Mouse (Mus musculus) lung, embryonic 16.5 days (tissue): ENCODE results near the gene Arrdc1. TPM values are rescaled to one million over a fixed set of nuclear protein-coding genes. Genes with fewer than 3 reads are reported as not detected.

ENCODE experiments used
- ATAC-seq: fragments of 200-750 bp; cut with Nextera tagmentation; 2 replicates; pipeline ENCODE4 v1.8.0; 2017; ENCODE audit warnings: low read depth, mild to moderate bottlenecking, moderate library complexity
- H3K27ac ChIP-seq: fragments of 300-500 bp; sonication (generic); 2 replicates; pipeline ENCODE4 v1.5.1; 2014; ENCODE audit warnings: mild to moderate bottlenecking, control low read depth, low read length
- H3K27me3 ChIP-seq: fragments of 300-500 bp; sonication (generic); 2 replicates; pipeline ENCODE4 v1.6.1; 2014; ENCODE audit warnings: low read depth, low read length, mixed read lengths; ENCODE audit not compliant: control insufficient read depth, insufficient read depth
- H3K36me3 ChIP-seq: fragments of 300-500 bp; sonication (generic); 2 replicates; pipeline ENCODE4 v1.6.1; 2014; ENCODE audit warnings: low read length; ENCODE audit not compliant: control insufficient read depth, insufficient read depth
- H3K4me1 ChIP-seq: fragments of 300-500 bp; sonication (generic); replicated peaks from 2 replicates; pipeline ENCODE4 v1.6.1; 2014; ENCODE audit warnings: low read length, mixed read lengths; ENCODE audit not compliant: control insufficient read depth, insufficient read depth
- H3K4me2 ChIP-seq: fragments of 300-500 bp; sonication (generic); 2 replicates; pipeline ENCODE4 v1.6.1; 2014; ENCODE audit warnings: low read depth, low read length, control low read depth
- H3K4me3 ChIP-seq: fragments of 300-500 bp; sonication (generic); 2 replicates; pipeline ENCODE4 v1.5.1; 2014; ENCODE audit warnings: mild to moderate bottlenecking, low read length, control low read depth
- H3K9ac ChIP-seq: fragments of 300-500 bp; sonication (generic); 2 replicates; pipeline ENCODE4 v1.6.1; 2014; ENCODE audit warnings: low read length, control low read depth
- H3K9me3 ChIP-seq: fragments of 300-500 bp; sonication (generic); 2 replicates; pipeline ENCODE4 v1.6.1; 2016; ENCODE audit warnings: low read length; ENCODE audit not compliant: control insufficient read depth
- WGBS: fragments of 180-500 bp; shearing (Covaris S2); extraction: QIAGEN DNeasy Blood & Tissue Kit; methylation state at CpG from one replicate; pipeline ENCODE4 v1.1.7; 2014; 5-methylcytosine and 5-hydroxymethylcytosine counted together
- polyA plus RNA-seq: library from polyadenylated mRNA; unstranded; fragments of >200 nt; fragmentation: Nextera tagmentation; extraction: Ambion mirVana; gene quantifications from 2 replicates; pipeline ENCODE4 v1.2.1, GENCODE M21; 2015

Arrdc1 gene
- polyA plus RNA-seq, 1 experiment from 2014 or later: 141 TPM

- peak; percentile 3; the same call in 1 of the 2 replicates for ATAC-seq
- 35% methylated on average over 7 of the region's 7 CpGs for WGBS
- peak overlapping the region; percentile 36 for H3K9ac ChIP-seq
- H3K36me3 ChIP-seq: no peaks in the 10 kb centered on the region; the same call in 1 of the 2 replicates
- H3K4me1 ChIP-seq: peaks cover 24% of the 10 kb centered on the region
- no peak overlapping the region for H3K4me3 ChIP-seq
- H3K9me3 ChIP-seq: no peaks in the 10 kb centered on the region
- H3K4me2 ChIP-seq: peak overlapping the region; percentile 49; the same call in 1 of the 2 replicates
- H3K27ac ChIP-seq: peak overlapping the region; percentile 94
- H3K27me3 ChIP-seq: no peaks in the 10 kb centered on the region
Observed at GRCm38 (mm10) chr2:24926965-24927358, 8.1 kb downstream of the Arrdc1 start.

GRCm38 (mm10) chr2:24926345-24926964 lies 8.6 kb downstream of the Arrdc1 start:
- ATAC-seq: no peak
- peak overlapping the region; percentile 94 for H3K27ac ChIP-seq
- 70% methylated on average over 9 of the region's 9 CpGs for WGBS

DNA sequence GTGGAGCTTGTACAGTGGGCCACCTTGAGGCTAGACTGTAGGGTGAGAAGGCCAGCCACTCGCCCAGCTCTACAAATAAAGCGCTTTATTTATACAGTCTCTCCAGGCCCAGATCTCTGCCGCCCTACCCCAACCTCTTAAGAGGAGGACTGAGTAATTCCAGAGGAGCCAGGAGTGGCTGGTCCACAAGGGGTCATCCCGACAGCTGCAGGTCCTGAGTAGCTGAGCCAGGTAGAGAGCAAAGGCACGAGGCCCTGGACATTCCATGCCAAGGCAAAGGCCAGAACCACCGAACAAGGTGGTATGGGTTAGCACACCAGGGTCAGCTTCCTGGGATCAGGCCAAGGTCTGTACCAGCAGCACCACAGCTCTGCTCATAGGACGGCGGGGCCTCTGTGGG lies 9.8 kb downstream of the Arrdc1 start:
- no peaks in the 10 kb centered on the region for H3K9me3 ChIP-seq
- whole genome bisulfite sequencing: 67% methylated on average over 8 of the region's 8 CpGs
- ATAC-seq: peak; percentile 27; the same call in 1 of the 2 replicates
- peak overlapping the region; percentile 56 for H3K27ac ChIP-seq
- H3K4me1 ChIP-seq: peaks cover 24% of the 10 kb centered on the region
- no peak overlapping the region for H3K4me3 ChIP-seq
- no peaks in the 10 kb centered on the region for H3K27me3 ChIP-seq
- no peaks in the 10 kb centered on the region; the same call in 1 of the 2 replicates for H3K36me3 ChIP-seq
- H3K4me2 ChIP-seq: no peak overlapping the region
- no peak overlapping the region for H3K9ac ChIP-seq

More at GRCm38 (mm10) chr2:24926345-24926964, 8.6 kb downstream of the Arrdc1 start:
- Histone ChIP-seq H3K4me1 (peaks cover 24% of the 10 kb centered on the region), H3K9me3 (no peaks in the 10 kb centered on the region), H3K4me2 (no peak overlapping the region), H3K27me3 (no peaks in the 10 kb centered on the region), H3K36me3 (no peaks in the 10 kb centered on the region; the same call in 1 of the 2 replicates), H3K9ac (no peak overlapping the region), H3K4me3 (no peak overlapping the region)

GRCm38 (mm10) chr2:24923561-24923960 lies 11.5 kb downstream of the Arrdc1 start:
- Histone ChIP-seq H3K9me3 (no peaks in the 10 kb centered on the region), H3K36me3 (no peaks in the 10 kb centered on the region; the same call in 1 of the 2 replicates), H3K27ac (no peak overlapping the region), H3K4me3 (no peak overlapping the region), H3K4me1 (peaks cover 20% of the 10 kb centered on the region), H3K4me2 (no peak overlapping the region), H3K9ac (no peak overlapping the region), H3K27me3 (no peaks in the 10 kb centered on the region)
- ATAC-seq: no peak
- WGBS: 39% methylated on average over 2 of the region's 2 CpGs

- Histone ChIP-seq H3K4me2 (peak overlapping the region; percentile 62), H3K9ac (peak overlapping the region; percentile 96), H3K36me3 (no peaks in the 10 kb centered on the region; the same call in 1 of the 2 replicates), H3K27me3 (no peaks in the 10 kb centered on the region), H3K9me3 (no peaks in the 10 kb centered on the region), H3K27ac (peak overlapping the region; percentile 47), H3K4me3 (peak overlapping the region; percentile 93), H3K4me1 (peaks cover 11% of the 10 kb centered on the region)
- peak; percentile 48 for ATAC-seq
- WGBS: 8% methylated on average over 8 of the region's 8 CpGs
Observed at GRCm38 (mm10) chr2:24919839-24920175, 15.2 kb downstream of the Arrdc1 start.

- Histone ChIP-seq H3K4me3 (peak within 1 kb of the TSS; percentile 93), H3K9ac (peak within 1 kb of the TSS; percentile 96), H3K4me2 (peak within 1 kb of the TSS; percentile 75), H3K27me3 (no peaks in the 10 kb centered on the region), H3K4me1 (peaks cover 11% of the 10 kb centered on the region), H3K36me3 (no peaks in the 10 kb centered on the region), H3K27ac (peak within 1 kb of the TSS; percentile 95), H3K9me3 (no peaks in the 10 kb centered on the region)
- peak; percentile 99 for ATAC-seq
- under 1% methylated on average over 74 of the region's 112 CpGs for WGBS
Observed at GRCm38 (mm10) chr2:24918930-24919838, 15.9 kb downstream of the Arrdc1 start, which contains the start of gene Ehmt1. TSS of gene Ehmt1 (minus strand) at chr2:24919614.

- Histone ChIP-seq H3K4me1 (peaks cover 11% of the 10 kb centered on the region), H3K9me3 (no peaks in the 10 kb centered on the region), H3K27ac (no peak overlapping the region), H3K9ac (no peak overlapping the region), H3K4me2 (no peak overlapping the region), H3K27me3 (no peaks in the 10 kb centered on the region), H3K4me3 (no peak overlapping the region), H3K36me3 (no peaks in the 10 kb centered on the region)
- ATAC-seq: no peak
- WGBS: 91% methylated on average over 3 of the region's 3 CpGs
Observed at GRCm38 (mm10) chr2:24914762-24915161, 20.3 kb downstream of the Arrdc1 start.

DNA sequence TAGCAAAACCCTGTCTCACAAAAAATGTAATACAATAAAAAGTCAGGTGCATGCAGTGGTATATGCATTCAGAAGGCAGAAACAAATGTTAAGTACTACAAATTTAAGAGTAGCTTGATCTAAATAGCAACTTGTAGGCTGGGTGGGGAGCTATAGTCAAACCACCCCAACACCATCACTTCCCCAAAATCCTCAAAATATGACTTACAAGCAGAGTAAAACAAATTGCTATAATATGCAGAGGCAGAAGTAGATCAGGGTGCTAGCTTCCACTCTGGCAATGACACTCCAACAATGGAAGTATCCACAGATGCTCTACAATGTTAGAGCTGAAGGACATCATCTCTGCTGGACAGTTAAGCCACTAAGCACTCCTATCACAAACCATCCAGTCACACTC lies 22.5 kb downstream of the Arrdc1 start:
- H3K27me3 ChIP-seq: no peaks in the 10 kb centered on the region
- H3K4me1 ChIP-seq: peaks cover 5% of the 10 kb centered on the region; the same call in 1 of the 2 replicates
- no peak overlapping the region for H3K4me2 ChIP-seq
- H3K4me3 ChIP-seq: no peak overlapping the region
- no peak overlapping the region for H3K9ac ChIP-seq
- no peaks in the 10 kb centered on the region for H3K9me3 ChIP-seq
- ATAC-seq: no peak
- no peaks in the 10 kb centered on the region for H3K36me3 ChIP-seq
- no peak overlapping the region for H3K27ac ChIP-seq

GRCm38 (mm10) chr2:24912189-24912588 lies 22.9 kb downstream of the Arrdc1 start:
- no peaks in the 10 kb centered on the region for H3K27me3 ChIP-seq
- H3K36me3 ChIP-seq: no peaks in the 10 kb centered on the region
- H3K4me3 ChIP-seq: no peak overlapping the region
- 91% methylated on average over 4 of the region's 4 CpGs for WGBS
- no peak overlapping the region for H3K9ac ChIP-seq
- H3K9me3 ChIP-seq: no peaks in the 10 kb centered on the region
- no peak overlapping the region for H3K4me2 ChIP-seq
- no peak for ATAC-seq
- H3K27ac ChIP-seq: no peak overlapping the region
- H3K4me1 ChIP-seq: peaks cover 1% of the 10 kb centered on the region; the same call in 1 of the 2 replicates
